Mouse (Mus musculus): ENCODE data around the gene Pdcd1lg2.

DNA sequence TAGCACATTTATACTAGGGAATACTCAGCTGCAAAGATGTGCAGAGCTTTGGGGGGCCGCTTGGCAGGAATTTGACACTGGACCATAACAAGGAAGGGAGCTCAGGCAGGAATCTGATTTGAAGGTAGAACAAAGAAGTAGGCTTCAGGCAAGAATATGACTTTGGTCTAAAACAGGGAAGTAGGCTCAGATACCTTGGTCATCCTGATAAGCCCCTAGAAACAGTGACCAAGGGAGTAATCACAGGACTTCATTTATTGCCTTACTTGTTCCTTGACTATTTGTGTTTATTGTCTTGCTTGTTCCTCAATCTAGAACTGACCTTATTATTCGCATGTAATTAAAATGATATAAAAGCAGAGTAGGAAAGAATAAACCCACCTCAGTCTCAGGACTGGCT is 93.4 kb downstream of the Pdcd1lg2 start:
- no peak for TF ChIP-seq CHD2 (IDR thresholded peaks at IDR 0.05; ENCODE audit: low read depth, low read length)
- TF ChIP-seq ZC3H11A (IDR thresholded peaks at IDR 0.05; ENCODE audit: borderline replicate concordance, low read depth, low read length), result no peak
- no peak for TF ChIP-seq HCFC1 (IDR thresholded peaks at IDR 0.05; ENCODE audit: borderline replicate concordance, insufficient read depth, low read length)

Data from ES-E14 (cell line).